Mouse (Mus musculus): ENCODE data around the gene Dtd2. TPM values are rescaled to one million over a fixed set of nuclear protein-coding genes. Genes with fewer than 3 reads are reported as not detected.

The Dtd2 gene
- total and polyA plus RNA-seq, 2 experiments from 2014 or later = 17.9 to 23.1 TPM

DNA sequence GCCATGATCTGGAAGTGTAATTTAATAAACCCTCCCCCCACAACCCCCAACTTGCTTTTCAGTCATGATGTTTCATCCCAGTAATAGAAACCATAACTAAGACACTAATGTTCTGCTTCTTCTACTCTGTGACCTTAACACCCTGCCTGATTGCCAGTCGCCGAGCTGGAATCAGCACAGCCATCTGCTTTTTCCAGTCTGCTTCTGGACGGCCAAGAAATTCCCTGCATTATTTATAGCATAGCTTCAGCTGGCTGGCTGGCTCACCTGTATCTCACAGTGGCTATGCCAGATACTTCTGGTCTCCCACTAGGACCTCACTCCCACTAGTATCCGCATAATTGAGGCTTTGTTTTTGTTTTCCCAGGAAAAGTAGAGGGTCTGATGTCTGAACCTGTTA is 20.5 kb downstream of the Dtd2 start:
- Histone ChIP-seq H3K36me3 (ENCODE audit: insufficient read depth) (no peaks in the 10 kb centered on the region), H3K4me2 (ENCODE audit: low read depth) (no peak overlapping the region), H3K27ac (ENCODE audit: low read depth, low read length) (no peak overlapping the region), H3K4me1 (ENCODE audit: insufficient read depth) (no peaks in the 10 kb centered on the region), H3K9ac (no peak overlapping the region), H3K4me3 (ENCODE audit: low read depth, low read length) (no peak overlapping the region), H3K27me3 (ENCODE audit: insufficient read depth, low read length) (no peaks in the 10 kb centered on the region), H3K9me3 (ENCODE audit: low read length) (no peaks in the 10 kb centered on the region)
- ATAC-seq (no peak), DNase-seq (no peak)
- TF ChIP-seq CTCF (IDR thresholded peaks at IDR 0.05; ENCODE audit: low read depth) = no peak
- WGBS = 69% methylated on average over 4 of the region's 4 CpGs

DNA sequence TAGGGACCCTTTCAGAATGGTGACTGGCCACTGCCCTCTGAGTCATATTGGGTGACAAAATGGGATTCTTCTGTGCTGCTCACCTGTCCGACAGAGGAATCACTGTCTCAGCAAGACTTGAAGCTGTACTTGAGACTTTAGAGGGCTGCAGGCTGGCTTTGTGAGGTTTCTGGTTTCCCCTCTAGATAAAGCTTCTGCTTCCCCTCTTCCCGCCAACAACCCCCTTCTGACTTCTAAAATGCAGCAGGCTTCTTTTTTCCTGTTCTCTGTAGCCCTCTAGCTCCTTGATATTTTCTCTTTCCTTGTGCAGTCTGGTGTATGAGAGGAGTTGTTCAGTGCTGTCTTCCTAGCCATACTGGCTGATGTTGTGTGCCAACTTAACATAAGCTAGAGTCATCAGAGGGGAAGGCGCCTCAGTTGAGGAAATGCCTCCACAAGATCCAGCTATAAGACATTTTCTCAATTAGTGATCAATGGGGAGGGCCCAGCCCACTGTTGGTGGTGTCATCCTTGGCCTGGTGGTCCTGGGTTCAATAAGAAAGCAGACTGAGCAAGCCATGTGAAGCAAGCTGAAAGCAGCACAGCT is 21.0 kb downstream of the Dtd2 start:
- no peak for DNase-seq
- 88% methylated on average over 3 of the region's 3 CpGs for WGBS
- H3K9me3 ChIP-seq (ENCODE audit: low read length) = no peaks in the 10 kb centered on the region

DNA sequence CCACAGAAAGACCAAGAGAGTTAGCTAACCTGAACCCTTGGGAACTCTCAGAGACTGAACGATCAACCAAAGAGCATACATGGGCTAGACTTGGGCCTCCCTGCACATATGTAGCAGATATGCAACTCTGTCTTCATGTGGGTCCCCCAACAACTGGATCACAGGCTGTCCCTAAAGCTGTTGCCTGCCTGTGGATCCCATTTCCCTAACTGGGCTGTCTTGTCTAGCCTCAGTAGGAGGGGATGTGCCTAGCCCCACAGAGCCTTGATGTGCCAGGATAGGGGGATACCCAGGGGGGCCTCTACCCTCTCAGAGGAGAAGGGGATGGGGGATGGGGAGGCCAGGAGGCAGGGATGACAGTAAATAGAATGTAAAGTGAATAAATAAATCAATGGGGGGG is 22.7 kb downstream of the Dtd2 start:
- Histone ChIP-seq H3K4me1 (ENCODE audit: insufficient read depth) (no peaks in the 10 kb centered on the region), H3K9me3 (ENCODE audit: low read length) (no peaks in the 10 kb centered on the region), H3K4me3 (ENCODE audit: low read depth, low read length) (no peak overlapping the region), H3K27ac (ENCODE audit: low read depth, low read length) (no peak overlapping the region), H3K4me2 (ENCODE audit: low read depth) (no peak overlapping the region), H3K27me3 (ENCODE audit: insufficient read depth, low read length) (no peaks in the 10 kb centered on the region), H3K9ac (no peak overlapping the region), H3K36me3 (ENCODE audit: insufficient read depth) (no peaks in the 10 kb centered on the region)
- DNase-seq (no peak), ATAC-seq (no peak)
- TF ChIP-seq CTCF (IDR thresholded peaks at IDR 0.05; ENCODE audit: low read depth) = no peak
- 89% methylated on average over 1 of the region's 1 CpGs for WGBS

More for the DNA sequence above, 21.0 kb downstream of the Dtd2 start:
- no peak for TF ChIP-seq CTCF (IDR thresholded peaks at IDR 0.05; ENCODE audit: low read depth)
- Histone ChIP-seq H3K27me3 (ENCODE audit: insufficient read depth, low read length) (no peaks in the 10 kb centered on the region), H3K4me3 (ENCODE audit: low read depth, low read length) (no peak overlapping the region), H3K4me2 (ENCODE audit: low read depth) (no peak overlapping the region), H3K4me1 (ENCODE audit: insufficient read depth) (no peaks in the 10 kb centered on the region), H3K9ac (no peak overlapping the region), H3K36me3 (ENCODE audit: insufficient read depth) (no peaks in the 10 kb centered on the region), H3K27ac (ENCODE audit: low read depth, low read length) (no peak overlapping the region)
- peak; percentile 59 for ATAC-seq

DNA sequence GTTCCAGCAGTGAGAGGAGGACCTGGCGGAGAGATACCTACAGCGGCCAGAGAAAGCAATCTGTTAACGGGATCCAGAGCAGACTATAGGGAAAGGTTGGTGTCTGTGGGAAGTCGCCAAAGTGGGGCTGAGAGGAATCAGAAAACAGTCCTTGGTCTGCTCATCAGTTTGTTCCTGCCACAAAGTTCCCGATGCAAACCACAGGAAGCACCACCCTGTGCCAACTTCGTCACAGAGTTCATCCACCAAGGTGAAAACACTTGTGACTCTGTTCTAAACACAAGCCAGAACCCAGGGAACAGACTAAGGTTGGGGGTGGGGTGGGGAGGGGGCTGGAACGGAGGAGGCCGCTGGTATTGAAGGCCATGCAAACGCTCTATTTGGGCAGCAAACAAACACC is 29.8 kb downstream of the Dtd2 start:
- 77% methylated on average over 9 of the region's 9 CpGs for WGBS
- Histone ChIP-seq H3K4me2 (ENCODE audit: low read depth) (no peak overlapping the region), H3K36me3 (ENCODE audit: insufficient read depth) (no peaks in the 10 kb centered on the region), H3K9ac (no peak overlapping the region), H3K27ac (ENCODE audit: low read depth, low read length) (no peak overlapping the region), H3K4me1 (ENCODE audit: insufficient read depth) (no peaks in the 10 kb centered on the region), H3K9me3 (ENCODE audit: low read length) (no peaks in the 10 kb centered on the region), H3K4me3 (ENCODE audit: low read depth, low read length) (no peak overlapping the region), H3K27me3 (ENCODE audit: insufficient read depth, low read length) (no peaks in the 10 kb centered on the region)
- no peak for DNase-seq
- ATAC-seq = no peak
- TF ChIP-seq CTCF (IDR thresholded peaks at IDR 0.05; ENCODE audit: low read depth) = no peak

DNA sequence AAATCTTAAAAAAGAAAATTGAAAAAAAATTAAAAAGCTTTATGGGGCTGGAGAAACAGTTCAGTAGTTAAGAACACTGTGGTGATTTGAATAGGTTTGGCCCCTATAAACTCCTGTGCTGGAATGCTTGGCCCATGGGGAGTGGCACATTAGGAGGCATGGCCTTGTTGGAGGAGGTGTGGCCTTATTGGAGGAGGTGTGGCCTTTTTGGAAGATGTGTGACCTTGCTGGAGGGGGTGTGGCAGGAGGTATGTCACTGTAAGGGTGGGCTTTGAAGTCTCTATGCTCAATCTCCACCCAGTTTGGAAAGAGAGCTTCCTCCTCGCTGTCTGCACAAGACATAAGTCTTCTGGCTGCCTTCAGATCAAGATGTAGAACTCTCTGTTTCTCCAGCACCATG is 31.9 kb downstream of the Dtd2 start:
- no peak; the same call in 1 of the 2 replicates for TF ChIP-seq CTCF (IDR thresholded peaks at IDR 0.05; ENCODE audit: low read depth)
- Histone ChIP-seq H3K27me3 (ENCODE audit: insufficient read depth, low read length) (no peaks in the 10 kb centered on the region), H3K36me3 (ENCODE audit: insufficient read depth) (no peaks in the 10 kb centered on the region), H3K4me1 (ENCODE audit: insufficient read depth) (no peaks in the 10 kb centered on the region; the same call in 1 of the 2 replicates), H3K9ac (no peak overlapping the region), H3K4me2 (ENCODE audit: low read depth) (no peak overlapping the region), H3K9me3 (ENCODE audit: low read length) (no peaks in the 10 kb centered on the region), H3K4me3 (ENCODE audit: low read depth, low read length) (no peak overlapping the region), H3K27ac (ENCODE audit: low read depth, low read length) (no peak overlapping the region)
- ATAC-seq (no peak), DNase-seq (no peak)
- WGBS = 92% methylated on average over 1 of the region's 1 CpGs

DNA sequence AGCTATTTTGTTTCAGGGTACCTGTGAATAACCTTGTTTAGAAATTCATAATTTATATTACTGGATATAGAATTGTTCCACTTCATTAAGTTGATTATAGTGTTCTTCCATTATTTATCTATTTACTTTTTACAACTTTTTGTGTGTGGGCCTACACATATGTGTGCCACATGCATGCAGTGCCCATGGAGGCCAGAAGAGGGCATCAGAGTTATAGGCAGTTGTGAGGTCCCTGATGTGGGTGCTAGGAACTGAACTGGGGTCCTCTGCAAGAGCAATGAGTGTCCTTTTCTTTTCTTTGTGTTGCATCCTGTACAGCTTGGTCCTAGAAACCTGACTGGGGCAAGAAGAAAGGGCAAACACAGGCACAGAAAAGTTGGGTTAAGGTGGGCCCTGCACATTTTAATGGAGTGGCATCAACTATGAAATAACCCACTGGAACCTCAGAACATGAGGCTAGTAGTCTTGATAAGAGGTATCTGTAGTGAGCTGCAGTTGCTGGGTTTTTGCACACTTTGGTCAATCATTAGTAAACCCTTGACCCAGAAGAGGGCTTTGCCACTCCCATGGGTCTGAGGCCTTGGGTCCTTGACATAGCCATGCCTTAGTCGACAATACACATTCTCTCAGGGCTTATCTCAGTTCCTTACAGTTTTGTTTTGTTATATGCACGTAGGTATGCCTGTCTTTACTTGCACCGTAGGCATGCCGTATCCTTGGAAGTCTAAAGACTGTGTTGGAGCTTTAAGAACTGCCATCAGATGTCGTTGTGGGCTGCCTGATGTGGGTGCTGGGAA is 33.8 kb downstream of the Dtd2 start:
- H3K27me3 ChIP-seq (ENCODE audit: insufficient read depth, low read length) = no peaks in the 10 kb centered on the region
- no peak overlapping the region for H3K27ac ChIP-seq (ENCODE audit: low read depth, low read length)
- H3K4me1 ChIP-seq (ENCODE audit: insufficient read depth) = no peaks in the 10 kb centered on the region; the same call in 1 of the 2 replicates
- H3K9me3 ChIP-seq (ENCODE audit: low read length) = no peaks in the 10 kb centered on the region
- no peak overlapping the region for H3K4me3 ChIP-seq (ENCODE audit: low read depth, low read length)
- peak; percentile 39 for TF ChIP-seq CTCF (IDR thresholded peaks at IDR 0.05; ENCODE audit: low read depth)
- ATAC-seq = no peak
- WGBS = 94% methylated on average over 5 of the region's 5 CpGs
- no peak overlapping the region for H3K4me2 ChIP-seq (ENCODE audit: low read depth)
- H3K9ac ChIP-seq = no peak overlapping the region
- H3K36me3 ChIP-seq (ENCODE audit: insufficient read depth) = no peaks in the 10 kb centered on the region
- no peak for DNase-seq

DNA sequence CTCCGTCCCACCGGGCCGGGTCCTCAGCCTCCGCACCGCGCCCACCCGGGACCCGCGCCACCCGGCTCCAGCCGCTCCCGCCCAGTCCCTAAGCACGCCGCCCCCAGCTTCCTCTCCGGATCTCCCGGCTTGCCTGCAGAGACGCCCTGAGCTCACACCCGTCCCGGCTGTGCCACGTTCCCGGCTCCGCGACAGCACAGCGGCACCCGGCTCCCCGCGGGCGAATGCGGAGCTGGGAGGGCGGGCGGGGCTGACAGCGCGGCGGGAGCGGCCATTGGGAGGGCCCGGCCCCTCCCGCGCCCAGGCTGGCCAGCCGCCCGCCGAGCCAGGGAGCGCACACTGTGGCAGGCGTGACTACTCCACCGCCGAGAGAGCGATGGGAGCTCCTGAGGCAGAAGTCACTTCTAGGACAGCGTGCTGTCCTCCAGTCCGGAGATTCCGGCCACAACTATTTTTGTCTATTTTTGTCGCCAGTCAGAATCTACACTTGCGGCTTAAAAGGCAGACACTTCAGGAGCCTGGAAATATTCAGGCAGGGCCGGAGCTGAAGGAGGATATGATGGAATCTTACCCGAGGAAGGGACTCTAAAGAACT is 35.1 kb downstream of the Dtd2 start, which contains the start of gene Heatr5a:
Heatr5a (minus strand) TSS at position 252 of the 595 bp plus-strand sequence.
- Histone ChIP-seq H3K36me3 (ENCODE audit: insufficient read depth) (no peaks in the 10 kb centered on the region), H3K4me1 (ENCODE audit: insufficient read depth) (no peaks in the 10 kb centered on the region; the same call in 1 of the 2 replicates), H3K27ac (ENCODE audit: low read depth, low read length) (peak within 1 kb of the TSS; percentile 81), H3K4me2 (ENCODE audit: low read depth) (peak within 1 kb of the TSS; percentile 62), H3K9ac (peak within 1 kb of the TSS; percentile 77), H3K4me3 (ENCODE audit: low read depth, low read length) (peak within 1 kb of the TSS; percentile 88), H3K27me3 (ENCODE audit: insufficient read depth, low read length) (no peaks in the 10 kb centered on the region), H3K9me3 (ENCODE audit: low read length) (no peaks in the 10 kb centered on the region)
- TF ChIP-seq CTCF (IDR thresholded peaks at IDR 0.05; ENCODE audit: low read depth) = no peak
- ATAC-seq (peak; percentile 99), DNase-seq (peak; percentile 92)
- 3% methylated on average over 51 of the region's 53 CpGs for WGBS
